Mouse (Mus musculus) heart, embryonic 12.5 days (tissue): ENCODE results near the gene Srrm1. TPM values are rescaled to one million over a fixed set of nuclear protein-coding genes. Genes with fewer than 3 reads are reported as not detected.

Source experiments
- ATAC-seq: fragments of 200-750 bp; cut with Nextera tagmentation; 2 replicates; pipeline ENCODE4 v1.8.0; 2017; ENCODE audit warnings: moderate TSS enrichment, moderate library complexity; ENCODE audit not compliant: insufficient number of reproducible peaks, low FRiP score
- H3K27ac ChIP-seq: fragments of 300-500 bp; sonication (generic); 2 replicates; pipeline ENCODE4 v1.5.1; 2016; ENCODE audit warnings: mild to moderate bottlenecking, moderate library complexity; ENCODE audit not compliant: poor library complexity, severe bottlenecking
- H3K27me3 ChIP-seq: fragments of 300-500 bp; sonication (generic); replicated peaks from 2 replicates; pipeline ENCODE4 v1.6.1; 2016; ENCODE audit warnings: mild to moderate bottlenecking, moderate library complexity
- H3K36me3 ChIP-seq: fragments of 300-500 bp; sonication (generic); 2 replicates; pipeline ENCODE4 v1.6.1; 2016; ENCODE audit warnings: mild to moderate bottlenecking, moderate library complexity
- H3K4me1 ChIP-seq: fragments of 300-500 bp; sonication (generic); replicated peaks from 2 replicates; pipeline ENCODE4 v1.6.1; 2016; ENCODE audit warnings: mild to moderate bottlenecking
- H3K4me2 ChIP-seq: fragments of 300-500 bp; sonication (generic); 2 replicates; pipeline ENCODE4 v1.6.1; 2016; ENCODE audit warnings: mild to moderate bottlenecking, moderate library complexity
- H3K4me3 ChIP-seq: fragments of 300-500 bp; sonication (generic); 2 replicates; pipeline ENCODE4 v1.5.1; 2016; ENCODE audit warnings: mild to moderate bottlenecking
- H3K9ac ChIP-seq: fragments of 300-500 bp; sonication (generic); 2 replicates; pipeline ENCODE4 v1.6.1; 2016; ENCODE audit warnings: mild to moderate bottlenecking, moderate library complexity
- H3K9me3 ChIP-seq: fragments of 300-500 bp; sonication (generic); replicated peaks from 2 replicates; pipeline ENCODE4 v1.6.1; 2016; ENCODE audit warnings: mild to moderate bottlenecking, moderate library complexity
- WGBS: fragments of 180-500 bp; shearing (Covaris S2); methylation state at CpG from one replicate; pipeline ENCODE4 v1.1.7; 2016; 5-methylcytosine and 5-hydroxymethylcytosine counted together
- polyA plus RNA-seq: library from polyadenylated mRNA; unstranded; fragments of >200 nt; fragmentation: Nextera tagmentation; extraction: Ambion mirVana; gene quantifications from 2 replicates; pipeline ENCODE4 v1.2.1, GENCODE M21; 2016

The Srrm1 gene
- polyA plus RNA-seq, 1 experiment from 2014 or later: 170 TPM

DNA sequence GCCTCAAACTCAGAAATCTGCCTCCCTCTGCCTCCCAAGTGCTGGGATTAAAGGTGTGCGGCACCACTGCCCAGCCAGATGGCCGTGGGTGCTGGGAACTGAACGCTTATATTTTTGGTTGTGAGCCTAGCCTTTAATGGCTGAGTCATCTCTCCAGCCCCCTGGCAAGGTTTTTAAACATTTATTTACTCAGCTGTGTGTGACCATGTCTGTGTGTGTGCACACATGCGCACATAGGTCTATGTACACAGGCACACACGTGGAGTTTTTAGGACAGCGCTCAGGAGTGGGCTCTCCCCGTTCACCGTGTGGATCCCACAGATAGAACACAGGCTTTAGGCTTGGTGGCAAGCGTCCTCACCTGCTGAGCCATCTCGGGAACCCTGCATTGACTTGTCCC is 50.9 kb downstream of the Srrm1 start:
- H3K9me3 ChIP-seq: no peaks in the 10 kb centered on the region
- H3K27me3 ChIP-seq: no peaks in the 10 kb centered on the region
- no peak overlapping the region for H3K9ac ChIP-seq
- ATAC-seq: no peak
- H3K4me1 ChIP-seq: peaks cover 39% of the 10 kb centered on the region
- H3K4me3 ChIP-seq: no peak overlapping the region
- no peaks in the 10 kb centered on the region for H3K36me3 ChIP-seq
- 87% methylated on average over 10 of the region's 10 CpGs for WGBS
- no peak overlapping the region for H3K27ac ChIP-seq
- no peak overlapping the region for H3K4me2 ChIP-seq

- no peak overlapping the region for H3K4me3 ChIP-seq
- H3K27ac ChIP-seq: no peak overlapping the region
- WGBS: 31% methylated on average over 3 of the region's 3 CpGs
Observed at GRCm38 (mm10) chr4:135301166-135301565, 52.0 kb downstream of the Srrm1 start.

DNA sequence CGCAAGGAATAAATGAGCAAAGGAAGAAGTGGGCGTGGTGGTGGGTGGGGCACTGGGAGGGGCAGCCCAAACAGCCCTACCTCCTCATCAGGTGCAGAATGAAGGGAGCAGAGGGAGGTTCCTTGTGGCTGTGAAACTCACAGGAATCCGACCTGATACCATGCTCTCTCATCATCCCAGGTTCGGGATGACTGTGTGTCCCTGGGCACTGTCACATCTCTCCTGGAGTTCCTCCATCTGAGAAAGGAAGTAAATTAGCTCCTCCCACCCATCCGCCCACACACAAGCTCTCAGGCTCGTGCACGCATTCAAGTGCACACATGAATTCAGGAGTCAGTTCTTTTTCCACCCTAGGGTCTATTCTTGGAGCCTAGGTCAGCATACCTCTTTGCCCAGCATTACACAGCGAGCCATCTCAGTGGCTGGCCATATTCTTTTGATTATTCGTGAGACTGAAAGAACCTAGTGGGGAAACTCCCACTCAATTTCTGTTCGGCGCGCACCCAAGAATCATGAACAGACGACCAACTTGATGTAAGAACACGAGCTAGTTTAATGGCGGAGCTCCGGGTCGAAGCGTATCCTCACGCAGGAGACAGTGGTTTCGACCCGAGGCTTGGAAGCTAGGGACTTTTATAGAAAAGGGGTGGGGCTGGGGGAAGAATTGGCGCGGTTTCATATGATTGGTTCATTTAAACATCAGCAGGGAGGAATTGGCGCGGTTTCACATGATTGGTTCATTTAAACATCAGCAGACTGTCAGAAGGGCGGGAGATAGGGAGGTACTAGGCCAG is 52.7 kb downstream of the Srrm1 start:
- no peaks in the 10 kb centered on the region for H3K36me3 ChIP-seq
- H3K9me3 ChIP-seq: no peaks in the 10 kb centered on the region
- ATAC-seq: no peak
- H3K4me2 ChIP-seq: no peak overlapping the region
- H3K4me3 ChIP-seq: no peak overlapping the region
- H3K4me1 ChIP-seq: peaks cover 29% of the 10 kb centered on the region
- H3K27ac ChIP-seq: no peak overlapping the region
- no peak overlapping the region for H3K9ac ChIP-seq
- WGBS: 89% methylated on average over 26 of the region's 26 CpGs
- H3K27me3 ChIP-seq: no peaks in the 10 kb centered on the region

More at GRCm38 (mm10) chr4:135301166-135301565, 52.0 kb downstream of the Srrm1 start:
- no peaks in the 10 kb centered on the region for H3K36me3 ChIP-seq
- no peak overlapping the region for H3K9ac ChIP-seq
- no peaks in the 10 kb centered on the region for H3K27me3 ChIP-seq
- H3K9me3 ChIP-seq: no peaks in the 10 kb centered on the region
- ATAC-seq: no peak
- no peak overlapping the region for H3K4me2 ChIP-seq
- peaks cover 29% of the 10 kb centered on the region for H3K4me1 ChIP-seq

GRCm38 (mm10) chr4:135298680-135299079 is 54.4 kb downstream of the Srrm1 start:
- H3K9ac ChIP-seq: no peak overlapping the region; the same call in 1 of the 2 replicates
- no peak for ATAC-seq
- H3K4me3 ChIP-seq: no peak overlapping the region
- H3K36me3 ChIP-seq: no peaks in the 10 kb centered on the region
- H3K27me3 ChIP-seq: no peaks in the 10 kb centered on the region
- peak overlapping the region; percentile 49; the same call in 1 of the 2 replicates for H3K27ac ChIP-seq
- H3K4me2 ChIP-seq: no peak overlapping the region
- H3K4me1 ChIP-seq: peaks cover 29% of the 10 kb centered on the region
- 78% methylated on average over 10 of the region's 10 CpGs for WGBS
- no peaks in the 10 kb centered on the region for H3K9me3 ChIP-seq

GRCm38 (mm10) chr4:135297931-135298546 is 55.1 kb downstream of the Srrm1 start:
- no peaks in the 10 kb centered on the region for H3K27me3 ChIP-seq
- H3K4me3 ChIP-seq: no peak overlapping the region
- WGBS: 59% methylated on average over 15 of the region's 15 CpGs
- H3K4me1 ChIP-seq: peaks cover 29% of the 10 kb centered on the region
- no peaks in the 10 kb centered on the region for H3K36me3 ChIP-seq
- H3K4me2 ChIP-seq: no peak overlapping the region
- H3K9me3 ChIP-seq: no peaks in the 10 kb centered on the region
- peak; percentile 66 for ATAC-seq
- H3K27ac ChIP-seq: peak overlapping the region; percentile 49
- no peak overlapping the region; the same call in 1 of the 2 replicates for H3K9ac ChIP-seq

DNA sequence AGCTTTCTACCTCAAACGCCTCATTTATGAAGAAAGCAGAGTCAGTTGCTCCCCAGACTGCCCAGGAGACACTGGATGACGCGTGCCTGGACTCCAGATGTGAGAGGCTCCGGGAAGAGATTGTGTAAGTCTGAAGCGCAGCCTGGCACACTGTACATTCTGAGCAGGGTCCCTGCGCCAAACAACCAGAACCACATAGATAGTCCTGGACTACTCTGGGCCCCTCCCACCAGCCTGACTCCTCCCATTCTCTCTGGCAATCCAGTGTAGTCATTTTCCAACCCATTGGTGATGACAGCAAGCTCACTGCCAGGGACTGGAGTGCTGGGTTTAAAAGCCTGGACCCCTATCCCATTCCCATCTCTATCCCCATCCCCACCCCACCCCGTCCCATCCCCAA is 56.0 kb downstream of the Srrm1 start:
- WGBS: 73% methylated on average over 7 of the region's 7 CpGs
- ATAC-seq: no peak
- no peaks in the 10 kb centered on the region for H3K9me3 ChIP-seq
- no peak overlapping the region for H3K4me3 ChIP-seq
- no peaks in the 10 kb centered on the region for H3K36me3 ChIP-seq
- H3K4me2 ChIP-seq: no peak overlapping the region
- no peak overlapping the region for H3K27ac ChIP-seq
- H3K4me1 ChIP-seq: peaks cover 36% of the 10 kb centered on the region
- H3K27me3 ChIP-seq: no peaks in the 10 kb centered on the region
- H3K9ac ChIP-seq: no peak overlapping the region

DNA sequence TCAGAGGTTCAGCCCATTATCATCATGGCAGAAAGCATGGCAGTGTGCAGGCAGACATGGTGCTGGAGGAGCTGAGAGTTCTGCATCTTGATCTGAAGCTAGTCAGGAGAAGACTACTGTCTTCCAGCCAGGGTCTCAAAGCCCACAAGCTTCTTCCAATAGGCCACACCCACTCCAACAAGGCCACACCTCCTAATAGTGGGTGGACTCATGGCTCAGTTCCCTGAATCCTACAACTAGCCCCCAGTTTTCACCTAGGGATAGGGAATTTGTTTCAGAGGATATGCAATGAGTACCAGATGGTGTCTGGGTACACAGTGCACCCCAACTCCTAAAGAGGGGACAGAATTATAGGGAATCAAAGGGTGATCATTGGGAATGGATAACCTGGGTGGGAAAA is 56.6 kb downstream of the Srrm1 start:
- Histone ChIP-seq H3K27me3 (no peaks in the 10 kb centered on the region), H3K36me3 (no peaks in the 10 kb centered on the region), H3K4me2 (no peak overlapping the region), H3K9me3 (no peaks in the 10 kb centered on the region), H3K4me1 (peaks cover 41% of the 10 kb centered on the region), H3K9ac (no peak overlapping the region), H3K4me3 (no peak overlapping the region), H3K27ac (no peak overlapping the region)
- no peak for ATAC-seq

- no peaks in the 10 kb centered on the region for H3K27me3 ChIP-seq
- no peaks in the 10 kb centered on the region for H3K9me3 ChIP-seq
- no peak overlapping the region for H3K4me2 ChIP-seq
- H3K27ac ChIP-seq: no peak overlapping the region
- no peak for ATAC-seq
- no peaks in the 10 kb centered on the region for H3K36me3 ChIP-seq
- no peak overlapping the region for H3K4me3 ChIP-seq
- H3K9ac ChIP-seq: no peak overlapping the region
- peaks cover 30% of the 10 kb centered on the region for H3K4me1 ChIP-seq
- WGBS: 76% methylated on average over 3 of the region's 3 CpGs
Observed at GRCm38 (mm10) chr4:135293813-135294212, 59.3 kb downstream of the Srrm1 start.

DNA sequence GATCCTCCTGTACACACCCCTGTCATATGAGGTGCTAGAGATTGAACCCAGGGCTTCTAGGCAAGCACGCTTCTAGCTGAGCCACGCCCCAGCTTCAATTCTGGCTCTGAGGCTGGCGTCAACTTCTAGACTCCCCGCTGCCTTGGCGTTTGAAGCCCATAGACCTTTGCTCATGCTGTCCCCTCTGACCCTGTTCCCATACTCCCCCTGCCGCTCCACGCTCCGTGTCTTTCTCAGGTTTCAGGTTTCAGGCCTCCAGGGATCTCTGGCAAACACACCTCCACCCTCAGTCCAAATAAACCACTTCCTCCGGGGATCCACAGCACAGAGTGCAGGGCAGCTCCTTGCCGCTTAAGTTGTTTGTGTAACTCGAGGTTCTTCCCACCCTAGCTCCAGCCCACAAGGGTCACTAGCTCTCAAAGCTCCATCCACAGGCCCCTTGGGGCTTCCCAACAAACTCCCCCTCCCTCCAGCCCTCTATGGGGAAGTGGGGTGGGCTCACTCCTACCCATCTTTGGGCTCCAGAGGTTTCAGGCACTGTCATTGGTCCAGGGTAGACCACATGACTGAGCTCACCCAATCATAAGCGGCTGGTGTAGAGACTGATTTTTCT is 60.5 kb downstream of the Srrm1 start:
- no peaks in the 10 kb centered on the region for H3K9me3 ChIP-seq
- ATAC-seq: peak; percentile 46; the same call in 1 of the 2 replicates
- peak overlapping the region; percentile 44; the same call in 1 of the 2 replicates for H3K27ac ChIP-seq
- peaks cover 22% of the 10 kb centered on the region for H3K4me1 ChIP-seq
- H3K4me2 ChIP-seq: peak overlapping the region; percentile 54
- no peaks in the 10 kb centered on the region for H3K27me3 ChIP-seq
- no peak overlapping the region for H3K4me3 ChIP-seq
- H3K9ac ChIP-seq: no peak overlapping the region
- 10% methylated on average over 12 of the region's 12 CpGs for WGBS
- no peaks in the 10 kb centered on the region for H3K36me3 ChIP-seq

DNA sequence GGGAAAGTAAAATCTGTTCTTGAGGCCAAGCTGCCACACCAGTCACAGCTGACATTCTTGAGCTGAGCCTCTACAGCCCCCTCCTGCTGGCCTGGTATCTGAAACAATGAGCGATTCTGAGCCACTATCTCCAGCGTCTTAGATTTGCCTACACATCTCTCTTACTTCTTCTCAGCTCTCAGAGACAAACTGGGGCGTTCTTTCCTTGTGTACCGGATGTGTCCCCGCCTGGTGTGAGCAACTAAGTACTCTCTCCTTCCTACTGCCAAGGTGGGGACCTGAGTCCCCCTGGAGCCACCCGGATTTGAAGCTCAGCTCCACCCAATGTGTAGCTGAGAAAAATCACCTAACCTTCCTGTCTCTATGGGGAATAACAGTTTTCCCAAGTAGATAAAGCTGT is 61.3 kb downstream of the Srrm1 start:
- Histone ChIP-seq H3K4me3 (no peak overlapping the region), H3K4me2 (peak overlapping the region; percentile 54), H3K27ac (peak overlapping the region; percentile 44; the same call in 1 of the 2 replicates)

DNA sequence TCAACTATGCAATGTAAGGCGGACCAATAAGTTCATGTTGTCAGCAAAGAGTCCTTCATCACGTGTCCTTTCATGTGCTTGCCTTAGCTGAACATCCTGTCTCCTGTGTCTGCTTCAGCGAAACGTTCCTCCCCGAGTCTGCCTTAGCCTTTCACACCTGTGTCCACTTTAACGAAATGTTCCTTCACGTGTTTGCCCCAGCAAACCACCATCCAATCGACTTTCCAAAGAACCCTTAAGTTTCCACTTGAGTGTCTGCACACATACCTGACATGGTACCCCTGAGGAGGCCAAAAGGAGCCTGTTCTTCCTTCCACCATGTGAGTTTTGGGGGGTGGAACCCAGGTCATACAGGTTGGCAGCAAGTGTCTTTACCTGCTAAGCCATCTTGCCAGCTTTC is 61.9 kb downstream of the Srrm1 start:
- Histone ChIP-seq H3K4me3 (no peak overlapping the region), H3K27ac (no peak overlapping the region), H3K27me3 (no peaks in the 10 kb centered on the region), H3K4me2 (no peak overlapping the region), H3K36me3 (no peaks in the 10 kb centered on the region), H3K9me3 (no peaks in the 10 kb centered on the region), H3K9ac (no peak overlapping the region), H3K4me1 (peaks cover 33% of the 10 kb centered on the region)
- ATAC-seq: no peak
- WGBS: 91% methylated on average over 8 of the region's 8 CpGs

More for the DNA sequence above, 61.3 kb downstream of the Srrm1 start:
- Histone ChIP-seq H3K36me3 (no peaks in the 10 kb centered on the region), H3K4me1 (peaks cover 27% of the 10 kb centered on the region), H3K27me3 (no peaks in the 10 kb centered on the region), H3K9me3 (no peaks in the 10 kb centered on the region), H3K9ac (no peak overlapping the region; the same call in 1 of the 2 replicates)
- WGBS: 17% methylated on average over 6 of the region's 6 CpGs
- ATAC-seq: no peak
